Mouse (Mus musculus): ENCODE measurements around the gene Tmem9b.
A peak's percentile ranks its signal among the peaks of the same experiment; 100 is the strongest.

DNA sequence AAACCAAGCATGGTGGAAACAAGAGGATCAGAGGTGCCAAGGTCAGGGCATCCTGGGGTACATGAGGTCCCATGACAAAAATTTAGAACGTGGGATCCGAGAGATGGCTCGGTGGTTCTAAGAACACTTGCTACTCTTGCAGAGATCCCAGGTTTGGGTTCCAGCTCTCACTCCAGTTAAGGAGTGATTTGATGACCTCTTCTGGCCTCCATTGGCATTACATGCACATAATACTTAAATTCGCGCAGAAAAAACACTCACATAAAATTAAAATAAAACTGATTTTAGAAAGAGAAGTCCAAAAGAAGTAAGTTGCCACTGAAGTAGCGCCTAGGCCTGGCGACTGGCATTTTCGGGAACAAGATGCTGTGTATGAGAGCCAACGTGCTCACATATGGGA is 33.4 kb downstream of the Tmem9b start:
- TF ChIP-seq POLR2A (IDR thresholded peaks at IDR 0.05; ENCODE audit: borderline replicate concordance, low read depth, low read length) (no peak), CTCF (IDR thresholded peaks at IDR 0.05; ENCODE audit: low read depth, low read length) (0 out of 2 replicates have a peak, but pooled peaks have one; percentile 15)

All from bone marrow macrophage, adult 2 months (primary cell).